Mouse (Mus musculus) lung, embryonic 14.5 days (tissue): ENCODE measurements around the gene Tmem132c. TPM values are rescaled to one million over a fixed set of nuclear protein-coding genes. Genes with fewer than 3 reads are reported as not detected.

Experiments
- ATAC-seq: fragments of 200-750 bp; cut with Nextera tagmentation; 2 replicates; pipeline ENCODE4 v1.8.0; 2017; ENCODE audit warnings: mild to moderate bottlenecking, moderate TSS enrichment, moderate library complexity; ENCODE audit not compliant: insufficient read depth
- DNase-seq: peaks from one replicate; pipeline ENCODE4 v3.0.0-alpha.2; 2015
- H3K27ac ChIP-seq: fragments of 300-500 bp; sonication (generic); 2 replicates; pipeline ENCODE4 v1.5.1; 2014; ENCODE audit warnings: low read depth, mild to moderate bottlenecking, moderate library complexity
- H3K27me3 ChIP-seq: fragments of 300-500 bp; sonication (generic); 2 replicates; pipeline ENCODE4 v1.6.1; 2014; ENCODE audit warnings: low read length, control low read depth; ENCODE audit not compliant: insufficient read depth
- H3K36me3 ChIP-seq: fragments of 300-500 bp; sonication (generic); 2 replicates; pipeline ENCODE4 v1.6.1; 2014; ENCODE audit warnings: control low read depth; ENCODE audit not compliant: insufficient read depth
- H3K4me1 ChIP-seq: fragments of 300-500 bp; sonication (generic); 2 replicates; pipeline ENCODE4 v1.6.1; 2014; ENCODE audit warnings: antibody characterized with exemption, control low read depth; ENCODE audit not compliant: insufficient read depth
- H3K4me2 ChIP-seq: fragments of 300-500 bp; sonication (generic); 2 replicates; pipeline ENCODE4 v1.6.1; 2014; ENCODE audit warnings: mild to moderate bottlenecking
- H3K4me3 ChIP-seq: fragments of 300-500 bp; sonication (generic); 2 replicates; pipeline ENCODE4 v1.5.1; 2014; ENCODE audit warnings: low read depth, low read length
- H3K9ac ChIP-seq: fragments of 300-500 bp; sonication (generic); 2 replicates; pipeline ENCODE4 v1.6.1; 2014
- H3K9me3 ChIP-seq: fragments of 300-500 bp; sonication (generic); 2 replicates; pipeline ENCODE4 v1.6.1; 2016; ENCODE audit warnings: low read depth, low read length, control low read depth
- CTCF ChIP-seq: IDR thresholded peaks from 2 replicates; pipeline ENCODE4 v1.5.1; 2016; ENCODE audit warnings: antibody characterized with exemption, low read depth
- WGBS: fragments of 180-500 bp; shearing (Covaris S2); extraction: QIAGEN DNeasy Blood & Tissue Kit; methylation state at CpG from one replicate; pipeline ENCODE4 v1.1.7; 2014; 5-methylcytosine and 5-hydroxymethylcytosine counted together
- polyA plus RNA-seq: library from polyadenylated mRNA; unstranded; fragments of >200 nt; fragmentation: Nextera tagmentation; extraction: Ambion mirVana; gene quantifications from 2 replicates; pipeline ENCODE4 v1.2.1, GENCODE M21; 2014

Gene Tmem132c
- polyA plus RNA-seq, 1 experiment from 2014 or later: 28.5 TPM

DNA sequence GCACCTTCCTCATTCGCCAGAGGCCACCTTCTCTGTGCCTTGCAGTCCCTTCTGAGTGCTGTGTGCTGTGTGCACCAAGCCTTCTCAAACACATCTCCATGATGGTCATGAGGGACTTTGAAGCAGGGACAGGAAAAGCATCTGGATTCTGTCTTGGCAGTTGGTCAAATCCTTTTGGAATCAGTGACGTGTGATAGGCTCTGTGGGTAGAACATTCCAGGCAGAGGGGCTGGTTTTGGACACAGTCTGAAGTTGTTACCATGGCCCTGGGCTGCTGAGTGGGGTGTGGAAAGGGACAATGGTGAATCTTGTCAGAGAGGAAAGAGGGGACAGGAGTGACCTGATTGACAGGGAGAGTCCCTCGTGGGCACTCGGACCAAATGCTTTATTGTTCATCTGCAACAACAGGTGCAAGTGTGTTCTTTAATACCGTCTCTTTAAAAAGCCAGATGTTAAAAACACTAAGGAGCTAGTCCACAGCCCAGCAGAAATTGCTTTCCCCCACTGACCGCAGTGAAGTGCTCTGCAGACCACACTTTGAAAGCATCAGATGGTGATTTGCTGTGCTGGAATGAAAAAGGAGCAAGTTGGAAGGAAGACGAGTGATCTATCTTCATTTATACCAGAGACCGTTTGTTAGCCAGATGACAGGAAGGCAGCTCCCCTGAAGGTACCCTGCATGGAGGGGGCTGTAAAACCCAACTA, 242.5 kb downstream of the Tmem132c start:
- Histone ChIP-seq H3K27ac (peak overlapping the region; percentile 80; the same call in 1 of the 2 replicates), H3K9ac (no peak overlapping the region), H3K4me2 (peak overlapping the region; percentile 11; the same call in 1 of the 2 replicates), H3K9me3 (no peaks in the 10 kb centered on the region; the same call in 1 of the 2 replicates), H3K4me1 (peaks cover 4% of the 10 kb centered on the region), H3K27me3 (no peaks in the 10 kb centered on the region), H3K4me3 (no peak overlapping the region), H3K36me3 (no peaks in the 10 kb centered on the region)
- ATAC-seq (peak; percentile 48), DNase-seq (peak; percentile 82)
- WGBS: 33% methylated on average over 8 of the region's 8 CpGs
- TF ChIP-seq CTCF: no peak

DNA sequence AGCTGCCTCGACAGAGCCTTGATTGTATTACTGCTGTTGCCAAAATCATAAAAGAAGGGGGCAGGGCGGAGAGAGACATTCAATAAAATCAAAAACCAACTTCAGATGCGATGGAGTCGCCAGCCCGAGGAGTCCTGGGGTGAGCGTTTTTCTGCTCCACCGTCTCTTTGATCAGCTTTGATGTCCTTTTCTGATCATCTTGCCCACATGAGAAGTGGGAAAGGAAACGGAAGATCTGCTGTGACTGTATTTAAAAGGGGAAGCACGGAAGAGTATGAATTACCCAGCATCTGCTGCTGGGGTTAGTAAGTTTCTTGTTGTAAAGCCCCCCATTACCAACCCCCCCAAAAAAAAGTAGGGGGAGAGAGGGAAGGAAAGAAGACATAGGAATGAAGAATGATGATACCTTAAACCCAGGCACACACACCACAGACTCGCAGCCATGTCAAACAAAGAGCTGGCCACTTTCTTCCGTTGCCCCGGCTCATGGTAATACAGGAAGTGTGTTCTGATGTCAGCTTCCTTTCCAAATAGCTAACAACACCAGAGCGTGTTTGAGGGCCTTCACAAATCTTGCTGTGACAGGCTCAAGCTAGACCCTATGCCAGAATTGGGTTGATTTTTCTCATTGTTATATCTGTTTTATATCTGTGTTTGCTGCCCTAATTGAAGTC, 243.3 kb downstream of the Tmem132c start:
- peaks cover 4% of the 10 kb centered on the region for H3K4me1 ChIP-seq
- 26% methylated on average over 13 of the region's 13 CpGs for WGBS
- H3K36me3 ChIP-seq: no peaks in the 10 kb centered on the region
- DNase-seq (peak; percentile 67), ATAC-seq (peak; percentile 24)
- peak overlapping the region; percentile 18; the same call in 1 of the 2 replicates for H3K4me2 ChIP-seq
- peak overlapping the region; percentile 80 for H3K27ac ChIP-seq
- TF ChIP-seq CTCF: no peak
- H3K27me3 ChIP-seq: no peaks in the 10 kb centered on the region
- no peaks in the 10 kb centered on the region; the same call in 1 of the 2 replicates for H3K9me3 ChIP-seq
- H3K9ac ChIP-seq: no peak overlapping the region
- no peak overlapping the region for H3K4me3 ChIP-seq

DNA sequence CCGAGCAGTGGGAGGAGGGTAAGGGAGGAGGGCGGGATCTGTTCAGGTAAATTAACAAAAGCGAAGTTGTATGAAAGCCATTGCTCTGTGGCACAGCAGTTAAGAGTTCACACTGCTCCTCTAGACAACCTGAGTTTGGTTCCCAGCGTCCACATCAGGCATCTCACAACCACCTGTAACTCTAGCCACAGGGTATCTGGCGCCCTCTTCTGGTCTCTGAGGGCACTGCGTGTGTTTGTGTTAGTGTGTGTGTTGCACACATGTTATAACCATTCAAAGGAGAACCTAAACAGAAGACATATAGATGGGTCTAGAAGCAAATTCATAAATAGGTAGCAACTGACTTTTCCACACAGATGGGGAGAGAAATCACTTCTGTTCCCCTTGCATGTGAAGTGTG, 245.6 kb downstream of the Tmem132c start:
- no peak for ATAC-seq
- Histone ChIP-seq H3K4me3 (no peak overlapping the region), H3K4me1 (peaks cover 4% of the 10 kb centered on the region), H3K27ac (no peak overlapping the region), H3K9ac (no peak overlapping the region), H3K36me3 (no peaks in the 10 kb centered on the region), H3K4me2 (no peak overlapping the region), H3K9me3 (no peaks in the 10 kb centered on the region; the same call in 1 of the 2 replicates), H3K27me3 (no peaks in the 10 kb centered on the region)
- peak; percentile 47 for TF ChIP-seq CTCF
- 80% methylated on average over 6 of the region's 6 CpGs for WGBS
- DNase-seq: no peak

DNA sequence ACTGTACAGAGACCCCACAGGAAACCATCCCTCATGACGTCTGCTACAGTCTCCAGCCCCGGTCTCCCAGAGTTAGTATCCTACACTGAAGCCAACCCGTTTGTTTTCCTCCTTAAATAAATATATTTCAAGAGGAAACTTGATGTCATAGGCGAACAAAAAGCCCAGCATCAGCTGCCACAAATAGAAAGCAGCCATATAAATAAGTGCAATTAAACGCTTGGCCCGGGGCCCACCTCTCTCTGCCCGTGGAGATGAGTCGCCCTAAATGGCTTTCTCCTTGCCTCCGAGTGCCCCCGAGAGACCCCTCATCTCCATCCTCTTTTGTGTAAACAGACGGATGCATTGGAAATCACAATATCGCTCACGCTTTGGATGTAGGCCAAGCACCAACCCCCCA, 247.1 kb downstream of the Tmem132c start:
- H3K4me3 ChIP-seq: no peak overlapping the region
- WGBS: 45% methylated on average over 13 of the region's 13 CpGs
- no peaks in the 10 kb centered on the region for H3K36me3 ChIP-seq
- TF ChIP-seq CTCF: no peak
- peaks cover 4% of the 10 kb centered on the region for H3K4me1 ChIP-seq
- H3K27ac ChIP-seq: no peak overlapping the region
- no peaks in the 10 kb centered on the region; the same call in 1 of the 2 replicates for H3K9me3 ChIP-seq
- DNase-seq (peak; percentile 74), ATAC-seq (peak; percentile 44; the same call in 1 of the 2 replicates)
- H3K4me2 ChIP-seq: no peak overlapping the region
- no peak overlapping the region for H3K9ac ChIP-seq
- H3K27me3 ChIP-seq: no peaks in the 10 kb centered on the region

DNA sequence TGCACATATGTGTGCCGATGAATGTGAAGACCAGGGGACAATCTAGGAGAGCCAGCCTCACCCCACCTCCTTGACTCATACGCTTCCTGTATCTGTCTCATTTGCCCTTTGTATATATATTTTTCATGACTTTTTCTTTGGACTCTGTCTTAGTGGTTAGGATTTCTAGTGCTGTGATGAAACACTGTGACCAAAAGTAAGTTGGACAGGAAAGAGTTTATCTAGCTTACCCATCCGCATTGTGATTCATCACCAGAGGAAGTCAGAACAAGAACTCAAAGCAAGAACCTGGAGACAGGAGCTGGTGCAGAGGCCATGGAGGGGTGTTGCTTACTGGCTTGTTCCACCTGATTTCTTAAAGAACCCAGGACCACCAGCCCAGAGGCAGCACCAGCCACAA, 250.1 kb downstream of the Tmem132c start:
- no peak overlapping the region for H3K27ac ChIP-seq
- no peak overlapping the region for H3K4me3 ChIP-seq
- H3K36me3 ChIP-seq: no peaks in the 10 kb centered on the region
- no peaks in the 10 kb centered on the region; the same call in 1 of the 2 replicates for H3K9me3 ChIP-seq
- H3K9ac ChIP-seq: no peak overlapping the region
- WGBS: 85% methylated on average over 3 of the region's 3 CpGs
- TF ChIP-seq CTCF: no peak
- ATAC-seq (no peak), DNase-seq (no peak)
- no peak overlapping the region for H3K4me2 ChIP-seq
- H3K4me1 ChIP-seq: no peaks in the 10 kb centered on the region
- no peaks in the 10 kb centered on the region for H3K27me3 ChIP-seq

DNA sequence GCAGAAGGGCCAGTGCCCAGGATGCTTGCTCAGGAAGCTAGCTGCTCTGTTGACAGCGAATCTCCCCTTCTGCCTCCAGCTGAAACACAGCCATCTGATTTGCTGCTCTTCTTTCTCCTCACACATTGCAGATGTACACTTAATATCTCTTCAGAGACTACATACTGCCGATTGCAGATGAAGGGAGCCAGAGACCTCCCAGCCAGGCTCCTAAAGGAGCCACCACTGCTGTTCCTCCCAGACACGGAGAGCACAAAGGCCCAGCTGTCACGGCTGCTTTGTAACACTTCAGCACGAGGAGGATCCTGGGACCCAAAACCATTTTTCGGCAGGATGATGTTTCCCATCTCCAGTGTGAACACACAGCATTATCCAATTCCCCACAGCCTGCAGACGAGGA, 255.3 kb downstream of the Tmem132c start:
- H3K9ac ChIP-seq: no peak overlapping the region
- H3K27me3 ChIP-seq: no peaks in the 10 kb centered on the region
- H3K36me3 ChIP-seq: no peaks in the 10 kb centered on the region
- WGBS: 37% methylated on average over 7 of the region's 7 CpGs
- no peaks in the 10 kb centered on the region for H3K9me3 ChIP-seq
- 0 out of 2 replicates have a peak, but pooled peaks cover 5% of the 10 kb centered on the region for H3K4me1 ChIP-seq
- H3K4me3 ChIP-seq: no peak overlapping the region
- H3K4me2 ChIP-seq: no peak overlapping the region
- peak overlapping the region; percentile 60 for H3K27ac ChIP-seq
- peak; percentile 69; the same call in 1 of the 2 replicates for ATAC-seq
- DNase-seq: peak; percentile 66
- TF ChIP-seq CTCF: no peak

DNA sequence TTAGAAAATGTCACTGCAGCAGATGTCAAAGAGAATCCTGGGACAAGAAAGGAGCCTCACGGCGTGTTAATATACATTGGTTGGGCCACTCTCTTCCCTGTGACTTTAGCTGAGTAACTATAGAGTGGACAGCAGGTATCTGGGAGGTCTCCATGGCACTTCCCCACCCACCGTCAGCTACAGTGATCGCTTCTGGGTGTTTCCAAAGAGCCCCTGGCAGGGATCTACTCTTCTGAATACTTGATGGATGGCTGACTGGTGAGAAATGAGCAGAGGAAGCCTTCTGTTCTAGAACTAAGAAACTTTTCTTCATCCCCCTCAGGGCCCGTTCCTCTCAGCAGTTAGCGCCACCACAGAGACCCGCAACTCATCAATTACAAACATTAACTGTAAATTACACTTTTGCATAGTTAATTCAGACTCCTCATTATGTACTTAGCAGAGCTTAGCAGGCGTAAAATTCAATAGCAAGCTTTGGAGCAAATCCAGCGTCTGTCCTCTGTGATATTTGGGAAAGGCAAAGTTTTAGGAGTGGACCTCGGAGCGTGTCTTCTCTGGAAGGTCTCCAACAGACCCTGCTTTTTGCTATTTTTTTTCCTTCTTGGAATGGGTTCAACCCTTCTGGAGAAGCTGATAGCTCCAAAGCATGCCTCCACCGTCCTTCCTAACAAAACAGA, 257.7 kb downstream of the Tmem132c start:
- peak; percentile 86 for DNase-seq
- no peak overlapping the region for H3K4me3 ChIP-seq
- no peaks in the 10 kb centered on the region for H3K27me3 ChIP-seq
- H3K9ac ChIP-seq: no peak overlapping the region
- 0 out of 2 replicates have a peak, but pooled peaks cover 5% of the 10 kb centered on the region for H3K4me1 ChIP-seq
- H3K27ac ChIP-seq: no peak overlapping the region
- no peak for TF ChIP-seq CTCF
- no peaks in the 10 kb centered on the region for H3K36me3 ChIP-seq
- ATAC-seq: peak; percentile 39; the same call in 1 of the 2 replicates
- WGBS: 51% methylated on average over 12 of the region's 12 CpGs
- H3K9me3 ChIP-seq: no peaks in the 10 kb centered on the region
- H3K4me2 ChIP-seq: no peak overlapping the region
